Mouse (Mus musculus): ENCODE data around the gene Prc1.

Prc1 gene

DNA sequence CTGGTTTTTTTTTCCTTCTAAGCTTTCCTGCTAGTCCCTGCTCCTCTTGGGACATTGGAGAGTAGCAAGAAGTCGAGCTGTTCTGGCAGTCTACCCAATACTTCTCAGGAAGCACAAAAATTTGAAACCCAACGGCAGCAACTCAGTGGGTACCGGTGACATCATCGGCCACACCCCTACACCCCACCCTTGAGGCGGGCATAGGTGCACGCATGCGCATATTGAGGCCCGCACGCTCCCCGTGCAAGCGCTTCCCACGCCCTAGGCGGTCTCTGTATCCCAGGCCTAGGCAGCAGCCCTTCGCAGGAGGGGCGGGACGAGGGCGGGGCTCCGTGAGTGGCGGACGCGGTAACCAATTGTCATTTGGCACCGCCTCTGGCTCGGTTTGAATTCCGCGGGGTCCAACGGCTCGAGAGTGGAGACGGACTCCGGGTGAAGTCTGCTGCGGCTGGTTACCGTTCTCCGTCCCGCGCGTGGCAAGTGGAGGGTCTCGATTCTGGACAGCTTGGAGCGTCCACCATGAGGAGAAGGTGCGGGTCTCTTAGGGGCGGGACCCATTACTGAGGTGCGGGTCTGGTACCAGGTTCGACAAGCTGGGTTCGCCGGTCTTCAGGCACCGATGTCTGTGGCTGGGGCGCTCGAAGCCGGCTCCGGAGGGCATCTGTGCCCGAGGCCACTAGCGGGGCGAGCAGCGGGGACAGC, at the start of gene Prc1:
Gene Prc1 (plus strand): TSS at position 389 of the 702 bp plus-strand sequence.
- DNase-seq: peak; percentile 96 to 99

DNA sequence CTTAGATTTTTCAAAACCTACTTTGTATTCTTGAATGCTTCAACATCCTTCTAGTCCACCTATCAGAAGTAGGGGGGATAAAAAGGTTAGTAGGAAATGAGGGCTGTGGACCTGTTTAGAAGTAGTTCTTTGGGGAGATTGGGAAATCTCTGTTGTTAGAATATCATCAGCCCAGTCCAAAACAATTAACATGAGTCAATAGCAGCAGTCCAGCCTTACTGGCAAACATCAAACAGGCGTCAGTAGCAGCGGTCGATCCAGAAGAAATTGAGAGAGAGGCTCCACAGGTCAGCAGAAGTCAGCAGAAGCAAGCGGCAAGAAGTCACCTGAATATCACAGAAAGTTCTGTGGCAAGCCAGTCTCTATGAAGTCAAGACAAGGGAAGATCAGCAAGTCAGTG, 49.4 kb upstream of the Prc1 start:
- DNase-seq: no peak

DNA sequence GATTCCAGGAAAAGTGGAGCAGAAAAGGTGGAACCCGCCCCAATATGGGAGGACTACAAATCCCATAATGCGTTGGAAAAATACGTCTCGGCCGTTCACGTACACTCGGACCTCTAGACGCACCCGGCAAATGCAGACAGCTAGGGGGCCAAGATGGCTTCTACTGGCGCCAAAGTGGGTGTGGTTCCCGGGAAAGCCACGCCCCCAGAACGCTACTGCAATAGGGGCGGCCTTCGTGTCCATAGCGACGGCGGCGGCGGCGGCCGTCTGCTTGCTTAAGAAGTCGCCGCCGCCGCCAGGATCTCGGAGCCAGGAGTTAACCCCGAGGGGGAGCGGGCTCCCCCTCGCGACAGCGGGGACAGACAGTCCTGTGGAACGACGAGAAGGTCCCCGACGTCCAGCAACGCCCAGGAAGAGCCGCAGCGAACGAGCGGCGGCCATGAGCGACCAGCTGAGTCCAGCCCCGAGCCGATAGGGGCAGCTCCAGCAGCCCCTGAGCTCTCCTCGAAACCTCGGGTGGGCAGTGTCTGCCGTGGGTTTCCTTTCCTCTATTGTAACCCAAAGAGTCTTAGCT, 48.0 kb upstream of the Prc1 start, which contains the start of gene Ttll13:
Gene Ttll13 (plus strand): TSS at position 229 of the 574 bp plus-strand sequence.
- DNase-seq: peak; percentile 98 to 99

DNA sequence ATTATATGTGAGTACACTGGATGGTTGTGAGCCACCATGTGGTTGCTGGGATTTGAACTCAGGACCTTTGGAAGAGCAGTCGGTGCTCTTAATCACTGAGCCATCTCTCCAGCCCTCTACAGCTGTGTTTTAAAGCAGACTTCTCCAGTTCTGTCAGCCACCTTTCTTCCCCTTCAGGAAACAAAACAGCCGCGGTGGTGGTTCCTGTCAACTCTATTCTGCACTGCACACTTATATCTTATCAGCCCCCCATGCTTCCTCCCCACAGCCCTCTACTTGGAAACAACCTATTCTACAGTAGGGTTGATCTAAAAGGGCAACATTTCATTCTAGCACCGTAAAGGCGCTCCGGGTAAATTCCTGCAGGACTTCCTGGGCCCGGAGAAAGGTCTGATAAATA, 47.4 kb upstream of the Prc1 start:
- no peak for DNase-seq

DNA sequence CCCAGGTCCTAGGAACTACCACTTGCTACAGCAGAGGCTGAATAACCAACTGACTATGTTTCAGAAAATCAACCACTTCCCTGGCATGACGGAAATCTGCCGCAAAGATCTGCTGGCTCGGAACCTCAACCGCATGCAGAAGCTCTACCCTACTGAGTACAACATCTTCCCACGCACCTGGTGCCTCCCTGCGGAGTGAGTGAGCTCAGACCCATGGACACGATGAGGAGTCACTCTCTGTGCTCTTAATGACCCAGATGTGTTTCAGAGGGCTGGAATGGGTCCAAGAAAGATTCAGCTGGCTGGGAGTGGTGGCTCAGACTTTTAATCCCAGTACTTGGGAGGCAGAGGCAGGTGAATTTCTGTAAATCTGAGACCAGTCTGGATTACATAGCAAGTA, 41.8 kb upstream of the Prc1 start:
- no peak for DNase-seq

DNA sequence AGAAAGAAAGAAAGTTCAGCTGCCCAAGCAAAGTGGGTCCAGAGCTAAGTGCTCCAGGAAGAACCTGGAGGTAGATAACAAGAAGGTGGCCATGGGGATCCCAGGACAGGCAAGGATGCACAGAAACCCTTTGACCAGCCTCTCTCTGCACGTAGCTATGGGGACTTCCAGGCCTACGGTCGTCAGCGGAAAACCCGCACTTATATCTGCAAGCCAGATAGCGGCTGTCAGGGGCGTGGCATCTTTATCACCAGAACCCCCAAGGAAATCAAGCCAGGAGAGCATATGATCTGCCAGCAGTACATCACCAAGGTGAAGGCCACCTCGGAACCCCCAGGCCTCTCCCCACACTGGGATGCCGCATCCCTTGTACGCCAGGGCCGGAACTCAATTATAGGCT, 41.4 kb upstream of the Prc1 start:
- no peak for DNase-seq

DNA sequence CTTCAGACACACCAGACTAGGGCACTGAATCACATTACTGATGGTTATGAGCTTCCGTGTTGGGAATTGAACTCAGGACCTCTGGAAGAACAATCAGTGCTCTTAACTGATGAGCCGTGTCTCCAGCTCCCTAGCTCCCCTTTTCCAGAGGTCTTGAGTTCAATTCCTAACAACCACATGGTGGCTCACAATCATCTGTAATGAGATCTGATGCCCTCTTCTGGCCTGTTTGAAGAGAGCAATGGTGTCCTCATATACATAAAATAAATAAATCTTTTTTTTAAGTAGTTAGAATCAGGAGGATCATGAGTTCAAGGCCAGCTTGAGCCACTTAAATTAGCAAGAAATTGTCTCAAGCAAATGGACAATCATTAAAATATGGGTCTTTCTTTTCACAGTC, 38.3 kb upstream of the Prc1 start:
- DNase-seq: no peak

DNA sequence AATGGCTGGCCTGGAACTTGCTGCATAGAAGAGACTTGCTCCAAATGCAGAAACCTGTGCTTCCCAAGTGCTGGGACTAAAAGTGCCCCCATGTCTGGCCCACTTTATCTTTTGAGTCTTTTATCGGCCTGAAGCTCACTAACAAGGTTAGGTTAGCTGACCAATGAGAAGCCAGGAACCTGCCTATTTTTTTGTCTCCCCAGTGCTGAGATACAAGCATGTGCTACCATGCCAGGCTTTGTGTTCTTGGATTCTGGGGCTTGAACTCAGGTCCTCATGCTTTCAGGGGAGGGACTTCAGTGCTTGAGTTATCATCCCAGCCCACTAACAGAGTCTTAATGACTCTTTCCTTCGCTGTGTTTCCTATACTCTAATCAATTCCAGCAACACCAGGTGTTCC, 36.5 kb upstream of the Prc1 start:
- DNase-seq: no peak

DNA sequence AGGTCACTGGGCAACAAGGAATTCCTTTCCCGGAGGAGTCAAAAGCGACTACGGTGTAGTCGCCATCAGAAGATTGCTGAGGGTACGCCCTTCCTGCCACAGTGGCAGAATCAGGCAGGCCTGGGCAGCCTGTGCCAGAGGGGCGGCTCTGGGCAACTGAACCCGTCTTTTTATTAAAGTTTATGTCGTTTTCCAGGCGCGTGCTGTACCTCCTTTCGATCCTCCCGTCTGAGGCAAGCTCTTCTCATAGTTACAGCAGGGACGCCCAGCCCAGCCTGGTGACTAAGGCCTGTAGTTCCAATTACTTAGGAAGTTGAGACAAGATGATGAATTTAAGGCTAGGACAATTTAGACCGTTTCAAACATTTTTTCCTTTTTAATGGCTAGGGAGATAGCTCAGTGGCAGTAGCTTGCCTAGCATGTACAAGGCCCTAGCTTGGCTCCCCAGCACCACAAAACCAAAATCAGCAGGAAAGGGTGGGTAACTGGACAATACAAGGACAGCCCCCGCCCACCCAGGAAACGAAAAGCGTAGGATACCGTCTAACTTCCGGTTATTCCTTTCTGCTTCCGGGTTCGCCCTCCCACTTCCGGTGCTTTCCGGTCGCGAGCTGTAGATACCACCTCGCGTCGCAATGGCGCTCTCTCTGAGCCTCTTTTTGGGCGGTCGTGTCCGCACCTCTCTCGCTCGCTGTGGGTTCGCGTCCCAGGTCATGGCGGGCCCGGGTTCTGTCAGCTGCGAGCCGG, 33.5 kb upstream of the Prc1 start, which contains the start of gene Ngrn:
Gene Ngrn (plus strand): TSS at position 591 of the 747 bp plus-strand sequence.
- peak; percentile 93 to 94 for DNase-seq

DNA sequence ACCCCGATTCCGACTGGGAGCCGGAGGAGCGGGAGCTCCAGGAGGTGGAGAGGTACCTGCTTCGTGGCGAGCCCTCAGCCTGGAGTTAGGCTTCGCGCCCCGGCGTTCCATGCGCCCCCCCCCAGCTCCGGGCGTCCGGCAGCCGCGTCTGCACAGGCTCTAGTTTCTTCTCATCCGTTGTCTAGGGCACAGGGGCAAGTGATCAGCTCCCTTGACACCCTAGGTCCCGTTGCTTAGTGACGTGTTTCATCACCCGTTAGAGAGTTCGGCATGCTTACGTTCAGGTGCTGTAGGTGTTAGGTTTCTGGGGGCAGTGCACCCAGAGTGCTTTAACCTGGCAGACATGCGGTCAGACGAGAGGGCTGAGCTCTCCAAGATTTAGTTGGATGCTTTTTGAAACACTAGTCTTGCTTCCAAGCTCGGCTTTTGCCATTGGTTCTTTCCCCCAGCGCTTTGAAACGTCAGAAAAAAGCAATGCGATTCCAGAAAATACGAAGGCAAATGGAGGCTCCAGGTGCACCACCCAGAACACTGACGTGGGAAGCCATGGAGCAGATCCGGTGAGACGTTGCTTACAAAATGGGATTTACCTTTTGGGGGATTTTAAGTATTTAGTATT, 32.8 kb upstream of the Prc1 start:
- DNase-seq: no peak

DNA sequence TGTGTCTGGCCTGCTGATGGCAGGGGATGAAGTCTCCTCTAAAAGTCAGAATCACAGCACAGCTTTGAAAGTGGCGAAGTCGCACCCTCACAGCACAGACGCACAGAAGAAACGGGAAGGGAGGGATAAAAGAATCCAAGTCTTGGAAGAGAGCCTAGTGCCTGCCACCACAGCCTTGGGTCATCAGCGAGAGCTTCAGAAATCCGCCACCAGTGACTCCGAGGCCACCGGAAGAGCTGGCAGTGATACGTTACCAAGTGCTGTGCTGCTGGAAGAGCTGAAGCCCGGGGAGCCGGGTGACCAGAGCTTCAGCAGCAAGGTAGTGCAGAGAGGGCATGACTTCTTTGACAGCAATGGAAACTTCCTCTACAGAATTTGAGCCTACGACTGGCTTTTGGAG, 29.6 kb upstream of the Prc1 start:
- no peak for DNase-seq

DNA sequence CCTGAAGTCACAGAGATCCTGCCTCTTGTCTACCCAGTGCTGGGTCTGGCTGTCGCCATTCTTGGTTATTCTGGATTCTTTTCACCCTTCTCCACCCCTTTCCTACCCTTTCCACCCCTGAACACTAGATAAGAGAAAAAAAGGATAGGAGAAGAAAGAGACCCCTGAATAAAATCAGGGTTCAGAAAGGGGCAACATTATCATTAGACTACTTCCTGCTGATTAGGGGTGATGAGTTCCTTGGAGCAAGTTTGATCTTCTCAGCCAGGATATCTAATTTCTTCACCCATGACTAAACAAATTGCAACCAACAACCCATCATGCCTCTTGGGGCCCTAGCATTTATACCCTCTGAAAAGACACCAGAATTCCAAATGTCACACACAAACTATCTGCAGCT, 26.5 kb upstream of the Prc1 start:
- DNase-seq: peak in 1 of 2 experiments; percentile 3

DNA sequence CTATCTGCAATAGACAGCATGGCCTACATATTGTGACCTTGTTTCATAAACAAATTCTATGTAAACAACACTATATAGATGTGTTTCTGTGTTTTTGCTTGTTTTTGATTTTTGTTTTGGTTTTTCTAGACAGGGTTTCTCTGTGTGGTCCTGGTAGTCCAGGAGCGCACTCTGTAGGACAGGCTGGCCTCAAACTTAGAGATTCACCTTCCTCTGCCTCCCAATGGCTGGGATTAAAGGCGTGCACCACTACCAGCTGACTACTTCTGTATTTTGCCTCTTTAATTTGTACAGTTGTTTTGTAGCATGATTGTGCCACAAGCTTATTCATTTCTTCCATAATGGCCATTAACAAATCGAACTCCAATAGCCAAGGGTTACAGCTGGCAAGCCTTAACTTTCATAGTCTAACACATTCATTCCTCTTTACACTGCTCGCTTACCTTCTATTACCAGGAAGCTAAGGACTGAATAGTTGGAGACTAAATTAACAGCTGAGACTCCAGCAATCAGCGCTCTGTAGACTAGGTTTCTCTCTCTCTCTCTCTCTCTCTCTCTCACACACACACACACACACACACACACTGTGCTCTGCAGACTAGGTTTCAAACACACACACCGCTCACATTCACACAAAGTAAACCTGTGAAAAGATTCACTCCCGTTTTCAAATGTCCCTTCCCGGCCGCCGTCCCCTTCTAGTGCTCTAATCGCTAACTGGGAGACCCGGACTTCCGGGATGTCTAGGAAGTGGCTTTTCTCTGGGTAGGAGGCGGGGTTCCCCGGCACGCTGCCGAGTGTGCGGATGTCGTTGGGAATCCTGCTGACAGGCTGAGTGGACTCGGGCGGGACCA, 25.1 kb upstream of the Prc1 start, which contains the start of gene Vps33b:
Gene Vps33b (plus strand): TSS at position 753 of the 854 bp plus-strand sequence.
- DNase-seq: peak; percentile 99 to 100

DNA sequence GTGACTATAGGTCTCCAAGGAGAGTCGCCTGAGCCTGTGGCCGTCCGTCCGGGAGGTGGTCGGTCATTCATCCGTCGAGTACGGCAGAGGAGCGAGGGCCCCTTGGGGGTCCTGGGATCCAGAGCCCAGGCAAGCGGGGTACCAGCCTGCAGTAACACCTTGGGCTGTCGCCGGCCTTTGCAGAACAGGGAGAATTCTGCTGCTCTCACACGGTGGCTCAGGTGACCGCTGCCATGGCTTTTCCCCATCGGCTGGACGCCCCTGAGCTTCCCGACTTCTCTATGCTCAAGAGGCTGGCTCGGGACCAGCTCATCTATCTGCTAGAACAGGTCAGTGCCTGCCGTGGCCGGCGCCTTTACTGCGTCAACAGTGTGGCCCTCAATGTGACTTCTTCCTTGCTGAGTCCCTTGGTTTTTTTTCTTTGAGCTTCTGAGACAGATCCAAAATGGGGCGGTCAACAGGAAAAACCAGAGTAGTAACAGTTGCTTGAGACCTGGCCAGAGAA, 24.4 kb upstream of the Prc1 start:
- peak; percentile 60 to 80 for DNase-seq

DNA sequence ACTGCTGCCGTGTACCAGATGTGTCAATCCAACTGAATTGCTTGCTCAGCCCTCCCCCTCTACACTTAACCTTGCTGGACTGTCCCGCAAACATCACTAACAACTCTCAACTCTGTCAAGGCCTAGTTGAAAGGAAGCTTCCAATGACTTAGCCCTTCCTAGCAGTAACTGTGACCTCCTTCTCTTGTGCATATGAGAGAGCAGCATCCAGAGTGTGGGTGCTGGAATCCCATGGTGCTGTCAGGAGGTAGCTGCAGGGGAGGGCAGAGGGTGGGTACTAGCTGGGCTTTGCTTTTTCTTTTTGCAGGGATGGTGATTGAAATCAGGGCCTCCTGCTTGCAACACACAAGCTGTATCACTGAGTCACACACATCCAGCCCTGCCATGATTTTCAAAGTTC, 20.8 kb upstream of the Prc1 start:
- DNase-seq: peak in 1 of 2 experiments; percentile 11

DNA sequence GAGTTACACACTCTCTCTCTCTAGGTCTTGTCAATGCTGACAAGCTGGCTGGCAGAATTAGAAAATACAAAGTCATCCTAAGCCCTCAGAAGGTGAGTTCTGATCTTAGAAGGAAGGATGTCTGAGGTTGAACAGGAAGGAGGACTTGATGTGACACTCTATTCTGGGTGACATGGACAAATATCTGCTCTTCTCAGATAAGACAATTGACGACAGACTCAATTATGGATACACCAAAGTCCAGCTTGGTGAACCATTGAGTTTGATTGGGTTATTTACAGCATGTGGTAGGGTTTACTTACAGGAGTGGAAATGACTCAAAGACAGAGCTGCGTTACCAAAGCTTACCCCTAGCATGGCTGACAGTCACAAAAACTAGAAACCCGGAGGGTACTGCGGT, 17.9 kb upstream of the Prc1 start:
- no peak for DNase-seq

DNA sequence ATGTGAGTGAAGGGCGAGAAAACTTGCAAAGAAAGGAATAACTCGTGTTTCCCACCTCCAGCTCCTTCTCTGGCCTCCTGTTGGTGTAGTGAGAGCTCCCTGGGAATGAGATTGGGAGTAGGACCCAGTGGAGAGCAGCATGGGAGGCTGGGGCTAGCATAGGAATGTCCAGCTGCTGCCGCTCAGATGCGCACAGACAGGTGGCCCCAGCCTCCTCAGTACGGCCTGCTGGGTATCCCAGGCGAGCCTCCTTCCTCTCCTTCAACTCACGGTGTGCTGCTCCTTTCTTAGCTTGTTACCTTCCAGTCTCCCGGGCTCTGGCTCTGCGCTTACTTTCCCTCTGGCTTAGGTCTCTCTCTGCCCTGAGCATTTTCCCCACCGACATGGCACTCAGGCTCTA, 14.2 kb upstream of the Prc1 start:
- DNase-seq: no peak

DNA sequence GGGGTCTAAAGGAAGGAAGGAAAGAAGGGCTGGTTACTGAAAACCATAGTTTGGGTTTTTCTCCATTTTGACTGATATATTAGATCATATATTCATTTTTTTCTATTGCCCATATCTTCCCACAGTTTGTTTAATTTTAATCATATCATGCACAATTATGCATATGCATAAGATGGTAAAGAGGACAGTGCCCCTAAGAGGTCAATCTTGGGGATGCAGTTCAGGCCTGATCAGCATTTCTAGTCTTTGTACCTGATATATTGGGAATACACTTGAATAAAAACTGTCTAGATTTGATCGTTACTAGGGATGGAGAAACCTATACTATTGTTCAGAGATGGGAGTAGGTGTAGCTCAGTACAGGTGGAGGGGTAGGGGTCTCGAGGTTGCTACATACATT, 13.3 kb upstream of the Prc1 start:
- DNase-seq: no peak

DNA sequence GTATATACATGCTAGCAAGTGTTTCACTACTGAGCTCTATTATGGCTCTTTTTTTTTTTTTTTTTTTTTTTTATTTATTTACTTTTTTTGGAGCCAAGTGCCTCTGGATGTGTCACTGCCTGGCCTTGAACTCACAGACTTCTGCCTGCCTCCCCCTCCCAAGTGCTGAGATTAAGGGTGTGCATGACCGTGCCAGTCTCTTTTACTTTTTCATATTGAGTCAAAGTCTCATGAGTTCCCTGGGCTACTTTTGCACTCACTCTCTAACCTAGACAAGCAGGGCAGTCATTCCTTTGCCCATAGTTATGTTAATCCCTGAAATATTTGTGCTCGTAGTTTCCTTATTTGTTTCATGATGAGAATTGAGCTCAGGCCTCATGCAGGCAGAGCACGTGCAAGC, 12.6 kb upstream of the Prc1 start:
- DNase-seq: no peak

DNA sequence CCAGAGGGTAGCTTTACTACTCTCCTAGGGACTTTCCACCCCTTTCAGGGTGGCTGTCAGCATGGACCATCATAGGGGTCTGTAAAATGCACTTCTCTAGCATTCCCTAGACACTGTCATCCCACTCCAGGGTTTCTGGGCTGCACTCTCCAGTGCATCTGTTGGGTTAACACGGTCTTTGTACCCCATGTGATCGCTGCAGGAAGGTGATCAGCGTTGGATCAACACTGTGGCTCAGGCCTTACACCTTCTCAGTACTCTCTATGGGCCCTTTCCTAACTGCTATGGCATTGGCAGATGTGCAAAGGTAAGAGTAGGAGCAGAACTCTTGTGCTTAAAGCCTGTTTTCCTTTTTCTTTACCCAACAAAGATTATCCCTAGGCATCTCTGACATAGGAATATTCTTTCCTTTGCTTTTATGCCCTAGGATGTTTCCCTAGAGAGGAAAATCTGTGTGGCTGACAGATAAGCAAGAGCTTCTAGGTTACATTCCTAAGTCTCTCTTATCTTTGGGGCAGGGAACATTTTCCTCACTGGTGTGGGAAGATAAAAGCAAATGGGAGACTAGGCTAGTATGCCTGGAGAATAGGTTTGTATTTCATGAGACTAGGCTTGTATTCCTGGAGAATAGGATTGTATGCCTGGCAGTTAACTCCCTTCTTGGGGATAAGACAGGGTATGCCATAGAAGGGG, 10.9 kb upstream of the Prc1 start:
- no peak for DNase-seq

DNA sequence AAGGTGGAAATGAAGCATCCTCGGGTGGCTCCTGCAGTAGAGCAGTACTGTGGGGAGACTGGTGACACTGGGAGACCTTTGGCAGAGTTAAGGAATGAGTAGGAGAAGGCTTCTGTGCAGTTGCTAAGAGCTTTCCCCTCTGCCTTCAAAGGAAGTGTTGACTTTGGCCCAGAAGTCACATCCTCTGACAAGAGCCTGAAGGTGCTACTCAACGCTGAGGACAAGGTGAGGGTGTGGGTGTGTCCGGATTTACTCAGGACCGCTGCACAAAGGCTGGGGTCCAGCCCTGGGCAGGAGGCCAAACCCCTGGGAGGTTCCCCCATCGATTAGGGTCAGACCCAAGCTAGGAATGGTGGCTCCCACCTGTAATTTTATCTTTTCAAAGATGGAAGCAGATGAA, 9.9 kb upstream of the Prc1 start:
- DNase-seq: no peak

DNA sequence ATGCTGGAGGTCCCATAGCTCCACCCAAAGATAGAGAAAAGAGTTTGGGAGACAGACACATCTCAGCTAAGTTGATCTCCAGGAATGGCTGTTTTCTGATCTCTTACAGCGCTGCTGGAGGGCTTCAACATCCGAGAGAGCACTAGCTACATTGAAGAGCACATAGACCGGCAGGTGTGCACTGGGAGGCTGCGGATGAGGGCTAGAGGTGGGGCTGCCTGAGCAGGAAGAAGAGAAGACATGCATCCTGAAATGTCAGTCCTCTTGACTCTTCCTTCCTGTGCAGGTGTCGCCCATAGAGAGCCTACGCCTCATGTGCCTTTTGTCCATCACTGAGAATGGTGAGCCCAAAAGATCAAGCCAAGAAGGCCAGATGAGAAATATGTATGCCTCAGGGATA, 8.5 kb upstream of the Prc1 start:
- DNase-seq: no peak
